Mouse (Mus musculus) limb, embryonic 11.5 days (tissue): ENCODE measurements around the gene Slc35b1. TPM values are rescaled to one million over a fixed set of nuclear protein-coding genes. Genes with fewer than 3 reads are reported as not detected.

Experiments used
- ATAC-seq: fragments of 200-750 bp; cut with Nextera tagmentation; 2 replicates; pipeline ENCODE4 v1.8.0; 2017; ENCODE audit warnings: low read depth; ENCODE audit not compliant: insufficient number of reproducible peaks, low FRiP score, low TSS enrichment
- DNase-seq: peaks from one replicate; pipeline ENCODE4 v3.0.0-alpha.2; 2015; ENCODE audit warnings: low spot score
- H3K27ac ChIP-seq: fragments of 300-500 bp; sonication (generic); replicated peaks from 2 replicates; pipeline ENCODE4 v1.5.1; 2014; ENCODE audit warnings: low read depth, mild to moderate bottlenecking, low read length
- H3K27me3 ChIP-seq: fragments of 300-500 bp; sonication (generic); 2 replicates; pipeline ENCODE4 v1.6.1; 2014; ENCODE audit warnings: mild to moderate bottlenecking, low read length, mixed read lengths; ENCODE audit not compliant: control insufficient read depth, insufficient read depth
- H3K36me3 ChIP-seq: fragments of 300-500 bp; sonication (generic); 2 replicates; pipeline ENCODE4 v1.6.1; 2014; ENCODE audit warnings: mild to moderate bottlenecking, low read length, moderate library complexity, mixed read lengths; ENCODE audit not compliant: control insufficient read depth, insufficient read depth
- H3K4me1 ChIP-seq: fragments of 300-500 bp; sonication (generic); 2 replicates; pipeline ENCODE4 v1.6.1; 2014; ENCODE audit warnings: low read length, mixed read lengths; ENCODE audit not compliant: control insufficient read depth, insufficient read depth
- H3K4me2 ChIP-seq: fragments of 300-500 bp; sonication (generic); 2 replicates; pipeline ENCODE4 v1.6.1; 2014; ENCODE audit warnings: low read depth, mild to moderate bottlenecking, moderate library complexity; ENCODE audit not compliant: severe bottlenecking
- H3K4me3 ChIP-seq: fragments of 300-500 bp; sonication (generic); 2 replicates; pipeline ENCODE4 v1.5.1; 2014; ENCODE audit warnings: low read depth, low read length
- H3K9ac ChIP-seq: fragments of 300-500 bp; sonication (generic); 2 replicates; pipeline ENCODE4 v1.6.1; 2014; ENCODE audit warnings: mild to moderate bottlenecking, low read length
- H3K9me3 ChIP-seq: fragments of 300-500 bp; sonication (generic); 2 replicates; pipeline ENCODE4 v1.6.1; 2016; ENCODE audit warnings: low read length; ENCODE audit not compliant: control insufficient read depth
- WGBS: fragments of 180-500 bp; shearing (Covaris S2); extraction: QIAGEN DNeasy Blood & Tissue Kit; methylation state at CpG from one replicate; pipeline ENCODE4 v1.1.7; 2014; 5-methylcytosine and 5-hydroxymethylcytosine counted together
- polyA plus RNA-seq: library from polyadenylated mRNA; unstranded; fragments of >200 nt; fragmentation: Nextera tagmentation; extraction: Ambion mirVana; gene quantifications from 2 replicates; pipeline ENCODE4 v1.2.1, GENCODE M21; 2014

Gene Slc35b1
- polyA plus RNA-seq, 1 experiment from 2014 or later: 133 TPM

DNA sequence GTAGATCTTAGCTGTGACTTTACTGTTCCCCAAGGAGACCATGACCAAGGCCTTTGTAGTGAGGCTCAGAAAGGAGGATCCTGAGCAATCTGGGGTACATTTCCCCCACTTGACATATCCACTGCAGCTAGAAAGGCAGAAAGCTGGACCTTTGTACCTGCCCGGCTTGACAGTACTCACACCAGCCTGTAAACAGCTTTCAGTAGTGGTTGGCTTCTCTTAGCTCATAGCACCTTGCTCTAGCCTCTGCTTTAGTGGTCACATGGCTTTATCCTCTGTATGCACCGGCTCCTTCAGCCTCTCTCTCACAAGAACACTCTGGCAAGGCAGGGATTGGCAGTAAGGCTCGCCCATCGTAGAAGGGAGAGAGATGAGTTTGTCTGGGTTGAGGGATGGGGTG, 15.6 kb upstream of the Slc35b1 start:
- DNase-seq (no peak), ATAC-seq (no peak)
- no peaks in the 10 kb centered on the region for H3K4me1 ChIP-seq
- H3K27ac ChIP-seq: no peak overlapping the region
- no peaks in the 10 kb centered on the region for H3K9me3 ChIP-seq
- H3K4me2 ChIP-seq: no peak overlapping the region
- H3K36me3 ChIP-seq: peaks cover 6% of the 10 kb centered on the region
- H3K27me3 ChIP-seq: no peaks in the 10 kb centered on the region
- H3K9ac ChIP-seq: no peak overlapping the region
- whole genome bisulfite sequencing: 91% methylated on average over 4 of the region's 4 CpGs
- H3K4me3 ChIP-seq: no peak overlapping the region

DNA sequence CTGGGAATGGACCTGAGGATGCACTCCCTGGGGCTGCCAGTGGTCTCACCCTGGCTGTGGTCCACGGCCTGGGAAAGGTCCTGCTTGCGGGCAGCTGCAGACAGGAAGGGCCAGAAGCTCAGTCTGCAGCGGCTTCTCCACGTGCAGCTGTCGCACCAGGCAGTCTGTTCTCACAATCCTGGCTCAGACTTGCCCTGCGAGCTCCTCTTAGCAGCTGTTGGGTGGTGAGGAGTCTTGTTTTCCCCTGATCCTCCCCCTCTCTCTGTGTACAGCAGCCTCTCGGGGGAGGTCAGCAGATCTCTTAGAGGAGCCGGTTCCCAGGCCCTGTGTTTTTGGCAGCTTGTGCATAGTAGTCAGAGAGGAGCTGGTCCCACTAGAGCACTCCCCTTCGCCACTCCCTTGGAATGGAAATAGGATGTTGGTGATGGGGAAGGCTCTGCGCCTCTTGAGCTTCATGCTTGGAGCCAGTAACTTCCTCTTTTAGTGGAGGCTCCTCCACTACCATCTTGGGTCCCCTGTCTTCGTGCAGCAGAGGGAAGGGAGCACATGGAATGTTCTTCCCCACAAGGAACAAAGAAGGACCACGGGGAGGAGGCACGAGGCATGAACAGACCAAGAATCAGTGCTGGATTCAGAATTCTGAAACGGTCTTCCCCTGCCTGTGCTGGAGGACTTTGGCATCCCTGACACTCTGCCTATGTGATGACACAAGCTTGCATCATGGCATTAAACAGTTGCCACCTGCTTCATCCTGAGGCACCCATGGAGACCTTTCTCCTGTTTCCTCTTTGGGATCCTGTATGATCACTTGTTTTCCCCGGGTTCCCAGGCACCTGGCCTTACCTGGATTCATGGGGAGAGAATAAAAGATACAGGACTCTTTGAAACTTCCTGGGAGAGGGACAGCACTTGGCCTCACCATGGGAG, 14.3 kb upstream of the Slc35b1 start:
- ATAC-seq (no peak), DNase-seq (no peak)
- no peaks in the 10 kb centered on the region for H3K27me3 ChIP-seq
- no peak overlapping the region for H3K4me2 ChIP-seq
- H3K27ac ChIP-seq: no peak overlapping the region
- 75% methylated on average over 15 of the region's 15 CpGs for WGBS
- peaks cover 6% of the 10 kb centered on the region for H3K36me3 ChIP-seq
- H3K4me3 ChIP-seq: no peak overlapping the region
- H3K4me1 ChIP-seq: no peaks in the 10 kb centered on the region
- no peaks in the 10 kb centered on the region for H3K9me3 ChIP-seq
- H3K9ac ChIP-seq: no peak overlapping the region

DNA sequence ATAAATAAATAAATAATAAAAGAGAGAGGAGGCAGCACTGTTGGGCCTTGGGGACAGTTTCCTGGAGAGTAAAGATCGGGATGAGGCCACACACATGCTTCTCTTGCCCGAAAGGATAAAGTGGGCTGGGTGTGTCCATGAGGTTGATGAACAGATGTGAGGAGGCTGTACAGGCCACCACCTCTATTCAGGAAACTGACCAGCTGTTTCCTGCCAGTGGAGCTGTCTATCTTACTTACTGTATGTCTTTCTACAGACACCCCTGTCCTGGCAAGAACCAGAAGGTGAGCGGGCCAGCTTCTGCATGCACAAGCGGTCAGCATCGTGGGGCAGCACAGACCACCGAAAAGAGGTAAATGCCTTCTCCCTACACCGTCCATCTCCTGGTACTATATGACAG, 13.3 kb upstream of the Slc35b1 start:
- no peak for DNase-seq
- H3K36me3 ChIP-seq: peaks cover 11% of the 10 kb centered on the region

DNA sequence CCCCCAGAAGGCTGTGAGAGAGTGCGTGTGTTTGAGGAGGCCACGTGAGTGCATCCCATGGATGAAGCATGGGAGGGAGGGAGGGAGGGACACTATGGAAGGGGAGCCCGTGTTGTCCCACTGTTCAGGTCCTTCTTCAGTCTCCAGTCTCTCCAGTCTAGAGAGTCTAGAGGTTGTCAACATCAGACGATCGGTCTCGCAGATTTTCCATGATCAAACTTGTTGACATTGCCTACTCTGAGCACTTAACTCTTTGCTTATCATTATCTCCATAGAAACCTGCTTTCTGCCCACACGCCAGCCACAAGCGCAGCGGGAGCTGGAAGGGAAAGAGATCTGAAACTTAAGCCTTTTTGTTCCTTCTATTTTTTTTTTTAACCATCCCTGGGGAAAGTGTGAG, 5.6 kb upstream of the Slc35b1 start:
- H3K27me3 ChIP-seq: no peaks in the 10 kb centered on the region
- H3K36me3 ChIP-seq: peaks cover 26% of the 10 kb centered on the region
- no peak overlapping the region for H3K4me3 ChIP-seq
- H3K4me1 ChIP-seq: no peaks in the 10 kb centered on the region
- no peak for DNase-seq
- H3K4me2 ChIP-seq: no peak overlapping the region
- H3K9me3 ChIP-seq: no peaks in the 10 kb centered on the region
- H3K27ac ChIP-seq: no peak overlapping the region
- ATAC-seq: no peak
- WGBS: 81% methylated on average over 9 of the region's 9 CpGs
- no peak overlapping the region for H3K9ac ChIP-seq

More for the DNA sequence above, 13.3 kb upstream of the Slc35b1 start:
- Histone ChIP-seq H3K4me2 (no peak overlapping the region), H3K9me3 (no peaks in the 10 kb centered on the region), H3K27ac (no peak overlapping the region), H3K9ac (no peak overlapping the region), H3K27me3 (no peaks in the 10 kb centered on the region), H3K4me3 (no peak overlapping the region), H3K4me1 (no peaks in the 10 kb centered on the region)
- WGBS: 92% methylated on average over 7 of the region's 7 CpGs
- no peak for ATAC-seq

DNA sequence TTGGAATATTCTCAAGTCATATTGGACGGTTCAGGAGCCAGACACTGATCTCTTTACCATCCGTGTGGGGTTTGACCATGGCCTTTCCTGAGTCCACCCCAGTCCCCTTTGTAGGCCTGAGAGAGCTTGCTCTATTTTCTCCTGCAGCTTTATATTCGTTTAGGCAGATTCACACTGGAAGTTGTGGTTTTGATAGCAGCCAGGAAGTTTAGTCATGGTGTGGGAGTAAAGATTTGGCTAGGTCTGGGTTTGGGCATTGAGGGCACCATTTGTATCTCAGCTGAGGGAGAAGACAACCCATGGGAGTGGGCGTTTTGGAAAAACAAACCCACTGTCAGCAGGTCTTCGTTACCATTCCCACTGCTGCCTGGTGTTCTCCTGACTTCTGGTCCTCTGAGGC, 4.9 kb upstream of the Slc35b1 start:
- 84% methylated on average over 5 of the region's 5 CpGs for WGBS
- ATAC-seq: no peak
- Histone ChIP-seq H3K4me1 (no peaks in the 10 kb centered on the region), H3K9ac (no peak overlapping the region), H3K9me3 (no peaks in the 10 kb centered on the region), H3K36me3 (peaks cover 26% of the 10 kb centered on the region), H3K27me3 (no peaks in the 10 kb centered on the region), H3K27ac (no peak overlapping the region), H3K4me2 (no peak overlapping the region), H3K4me3 (no peak overlapping the region)
- DNase-seq: no peak

DNA sequence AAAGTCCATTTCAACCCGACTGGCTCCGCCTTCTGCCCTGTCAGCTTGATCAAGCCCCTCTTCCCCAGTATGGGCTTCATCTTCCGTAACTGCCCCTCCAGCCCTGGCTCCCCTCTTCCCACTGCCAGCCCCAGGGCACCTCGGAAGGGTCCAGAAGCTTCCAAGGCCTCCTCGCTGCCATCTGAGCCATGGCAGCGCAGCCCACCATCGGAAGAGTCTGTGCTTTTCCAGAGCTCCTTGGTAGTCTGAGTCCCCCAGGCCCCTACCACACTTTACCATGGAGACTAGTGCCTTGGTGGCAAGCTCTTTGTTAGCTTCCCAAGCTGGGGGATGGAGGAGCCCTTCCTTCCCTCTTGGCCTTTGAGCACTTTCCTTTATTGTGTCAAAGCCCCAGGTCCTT, 3.8 kb upstream of the Slc35b1 start:
- Histone ChIP-seq H3K27ac (no peak overlapping the region), H3K9ac (no peak overlapping the region), H3K27me3 (no peaks in the 10 kb centered on the region), H3K4me3 (no peak overlapping the region), H3K4me1 (0 out of 2 replicates have a peak, but pooled peaks cover 3% of the 10 kb centered on the region), H3K4me2 (no peak overlapping the region), H3K9me3 (no peaks in the 10 kb centered on the region), H3K36me3 (peaks cover 23% of the 10 kb centered on the region)
- DNase-seq (no peak), ATAC-seq (no peak)
- WGBS: 95% methylated on average over 7 of the region's 7 CpGs

DNA sequence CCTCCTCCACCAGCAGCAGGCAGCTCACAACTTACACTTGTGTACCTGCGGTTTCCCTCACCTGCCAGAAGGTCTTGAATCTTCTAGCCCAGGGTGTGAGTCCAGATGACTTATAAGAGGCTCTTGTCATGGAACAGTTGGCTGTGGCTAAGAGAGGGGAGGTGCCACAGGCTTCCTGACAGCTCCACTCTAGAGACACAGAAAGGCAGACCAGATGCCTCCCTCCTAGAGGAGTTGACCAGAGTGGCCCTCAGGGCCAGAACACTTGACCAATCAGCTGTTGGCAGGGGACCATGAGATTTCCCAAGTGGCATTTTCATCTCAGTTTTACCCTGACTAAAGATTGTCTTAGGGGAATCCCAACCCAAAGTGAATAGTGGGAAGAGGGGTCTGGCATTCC, 3.3 kb upstream of the Slc35b1 start:
- Histone ChIP-seq H3K27ac (no peak overlapping the region), H3K9me3 (no peaks in the 10 kb centered on the region), H3K27me3 (no peaks in the 10 kb centered on the region), H3K4me2 (no peak overlapping the region), H3K9ac (no peak overlapping the region), H3K36me3 (peaks cover 19% of the 10 kb centered on the region), H3K4me1 (0 out of 2 replicates have a peak, but pooled peaks cover 3% of the 10 kb centered on the region), H3K4me3 (no peak overlapping the region)
- WGBS: 96% methylated on average over 1 of the region's 1 CpGs
- ATAC-seq: no peak
- DNase-seq: no peak

DNA sequence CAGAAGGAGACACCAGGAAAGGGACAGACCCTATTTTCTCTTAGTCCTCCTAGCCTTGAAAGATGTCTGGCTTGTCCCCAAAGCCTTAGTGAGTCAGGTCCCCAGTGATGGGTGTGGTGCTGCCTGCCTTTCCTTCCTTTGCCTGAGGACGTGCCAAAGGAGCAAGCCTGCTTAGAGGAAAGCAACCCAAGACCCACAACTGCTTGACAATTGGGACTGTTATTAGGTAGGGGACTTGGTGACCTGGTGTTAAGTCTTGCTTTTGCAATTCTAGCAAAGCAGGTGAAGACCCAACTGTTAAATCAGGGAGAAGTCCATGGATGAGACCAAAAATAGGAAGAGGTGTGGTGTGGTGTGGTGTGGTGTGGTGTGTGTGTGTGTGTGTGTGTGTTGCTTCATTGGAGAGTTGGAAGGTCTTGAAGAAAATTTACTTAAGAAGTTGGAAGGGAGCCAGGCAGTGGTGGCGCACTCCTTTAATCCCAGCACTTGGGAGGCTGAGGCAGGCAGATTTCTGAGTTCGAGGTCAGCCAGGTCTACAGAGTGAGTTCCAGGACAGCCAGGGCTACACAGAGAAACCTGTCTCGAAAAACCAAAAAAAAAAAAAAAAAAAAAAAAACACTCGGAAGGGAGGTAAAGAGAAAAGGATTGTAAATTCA, 1.0 kb upstream of the Slc35b1 start:
- 85% methylated on average over 5 of the region's 5 CpGs for WGBS
- H3K9me3 ChIP-seq: no peaks in the 10 kb centered on the region
- DNase-seq (no peak), ATAC-seq (no peak)
- H3K4me1 ChIP-seq: 0 out of 2 replicates have a peak, but pooled peaks cover 3% of the 10 kb centered on the region
- no peak overlapping the region for H3K4me2 ChIP-seq
- H3K9ac ChIP-seq: no peak overlapping the region
- H3K27ac ChIP-seq: no peak overlapping the region
- H3K4me3 ChIP-seq: no peak overlapping the region
- peaks cover 9% of the 10 kb centered on the region for H3K36me3 ChIP-seq
- H3K27me3 ChIP-seq: no peaks in the 10 kb centered on the region
